Mouse (Mus musculus) ES-E14 (cell line): Measurements from ENCODE around the gene Bcl2a1a. TPM values are rescaled to one million over a fixed set of nuclear protein-coding genes. Genes with fewer than 3 reads are reported as not detected.
"Not testable (repeated sequence)": the region's sequence is repeated elsewhere in the genome, so short reads cannot be mapped to it uniquely, and the experiment has no call there.

Experiments
- DNase-seq: peaks from one replicate; pipeline ENCODE4 v3.0.0-alpha.2; 2013; ENCODE audit warnings: low read depth, low spot score
- H3K27ac ChIP-seq: 2 replicates; pipeline ENCODE4 v1.5.1; 2012; ENCODE audit warnings: low read depth, mild to moderate bottlenecking, low read length, moderate library complexity, mixed read lengths; ENCODE audit not compliant: poor library complexity, insufficient read depth, severe bottlenecking
- H3K36me3 ChIP-seq: 2 replicates; pipeline ENCODE4 v1.6.1; 2012; ENCODE audit warnings: mild to moderate bottlenecking, low read length, moderate library complexity, mixed read lengths; ENCODE audit not compliant: control insufficient read depth, poor library complexity, insufficient read depth, severe bottlenecking
- H3K4me1 ChIP-seq, 2 experiments: fragments of 150-350 bp in 1 of 2; sonication (generic) in 1 of 2; 2 replicates each; pipeline ENCODE4 v1.6.1; 2012; ENCODE audit warnings: low read length in 2 of 2, mild to moderate bottlenecking in 1 of 2, mixed read lengths in 1 of 2; ENCODE audit not compliant: control insufficient read depth in 2 of 2, insufficient read depth in 2 of 2, poor library complexity in 1 of 2
- H3K4me3 ChIP-seq, 2 experiments: fragments of 150-350 bp in 1 of 2; sonication (generic) in 1 of 2; 2 replicates each; pipeline ENCODE4 v1.5.1; 2012; ENCODE audit warnings: low read length in 2 of 2, low read depth in 1 of 2, mild to moderate bottlenecking in 1 of 2, mixed read lengths in 1 of 2; ENCODE audit not compliant: insufficient read depth in 1 of 2, poor library complexity in 1 of 2, severe bottlenecking in 1 of 2
- H3K9ac ChIP-seq: 2 replicates; pipeline ENCODE4 v1.6.1; 2012; ENCODE audit warnings: low read depth, mild to moderate bottlenecking, low read length, mixed read lengths; ENCODE audit not compliant: poor library complexity, insufficient read depth, severe bottlenecking
- H3K9me3 ChIP-seq: fragments of 150-350 bp; sonication (generic); 2 replicates; pipeline ENCODE4 v1.6.1; 2012; ENCODE audit warnings: low read depth, mild to moderate bottlenecking, low read length; ENCODE audit not compliant: control insufficient read depth, insufficient read depth
- in situ Hi-C, 2 experiments: fragments of 600-800 bp; cut with MboI; formaldehyde crosslinking; loops; one replicate each; pipeline ENCODE4 v1.15.1; 2025; ENCODE audit warnings: low sequenced_read_pairs in 2 of 2, inconsistent platforms in 1 of 2; ENCODE audit not compliant: unreplicated experiment in 2 of 2
- total RNA-seq: library from RNA; depleted of rRNA; stranded (reverse); fragments of 300-350 nt; gene quantifications from 2 replicates; pipeline ENCODE4 v1.2.3, GENCODE M21; 2012; rRNA removed

The Bcl2a1a gene
- total RNA-seq: 0.85 TPM in 1 of 2 replicates, not detected in the other

- DNase-seq, H3K9me3 ChIP-seq, H3K36me3 ChIP-seq, H3K4me3 ChIP-seq, H3K4me1 ChIP-seq, in situ Hi-C loops, H3K27ac ChIP-seq, H3K9ac ChIP-seq: not testable (repeated sequence)
These were observed at the start of gene Bcl2a1a for GRCm38 (mm10) chr9:88956670-88957153. Gene Bcl2a1a, plus strand, starts transcription at chr9:88956900.

- H3K27ac ChIP-seq, H3K9ac ChIP-seq, H3K9me3 ChIP-seq, H3K4me3 ChIP-seq, H3K4me1 ChIP-seq, in situ Hi-C loops, H3K36me3 ChIP-seq, DNase-seq: not testable (repeated sequence)
These were observed 40.1 kb upstream of the Bcl2a1a start for GRCm38 (mm10) chr9:88916576-88916975.

- H3K4me3 ChIP-seq, H3K9ac ChIP-seq, H3K9me3 ChIP-seq, DNase-seq, in situ Hi-C loops, H3K27ac ChIP-seq, H3K36me3 ChIP-seq, H3K4me1 ChIP-seq: not testable (repeated sequence)
These were observed 18.4 kb upstream of the Bcl2a1a start for GRCm38 (mm10) chr9:88938312-88938711.

GRCm38 (mm10) chr9:88951466-88951865 is 5.2 kb upstream of the Bcl2a1a start:
- H3K36me3 ChIP-seq, H3K4me1 ChIP-seq, H3K4me3 ChIP-seq, in situ Hi-C loops, DNase-seq, H3K9ac ChIP-seq, H3K9me3 ChIP-seq, H3K27ac ChIP-seq: not testable (repeated sequence)

GRCm38 (mm10) chr9:88953151-88953550 is 3.5 kb upstream of the Bcl2a1a start:
- H3K36me3 ChIP-seq, H3K4me1 ChIP-seq, H3K9ac ChIP-seq, H3K9me3 ChIP-seq, in situ Hi-C loops, H3K4me3 ChIP-seq, DNase-seq, H3K27ac ChIP-seq: not testable (repeated sequence)

GRCm38 (mm10) chr9:88955224-88955623 is 1.5 kb upstream of the Bcl2a1a start:
- in situ Hi-C loops, H3K9ac ChIP-seq, H3K36me3 ChIP-seq, DNase-seq, H3K4me1 ChIP-seq, H3K4me3 ChIP-seq, H3K27ac ChIP-seq, H3K9me3 ChIP-seq: not testable (repeated sequence)

GRCm38 (mm10) chr9:88956035-88956434 is 665 bp upstream of the Bcl2a1a start:
- H3K9ac ChIP-seq, DNase-seq, H3K9me3 ChIP-seq, H3K4me1 ChIP-seq, in situ Hi-C loops, H3K27ac ChIP-seq, H3K36me3 ChIP-seq, H3K4me3 ChIP-seq: not testable (repeated sequence)
